In the genomic region with DNA sequence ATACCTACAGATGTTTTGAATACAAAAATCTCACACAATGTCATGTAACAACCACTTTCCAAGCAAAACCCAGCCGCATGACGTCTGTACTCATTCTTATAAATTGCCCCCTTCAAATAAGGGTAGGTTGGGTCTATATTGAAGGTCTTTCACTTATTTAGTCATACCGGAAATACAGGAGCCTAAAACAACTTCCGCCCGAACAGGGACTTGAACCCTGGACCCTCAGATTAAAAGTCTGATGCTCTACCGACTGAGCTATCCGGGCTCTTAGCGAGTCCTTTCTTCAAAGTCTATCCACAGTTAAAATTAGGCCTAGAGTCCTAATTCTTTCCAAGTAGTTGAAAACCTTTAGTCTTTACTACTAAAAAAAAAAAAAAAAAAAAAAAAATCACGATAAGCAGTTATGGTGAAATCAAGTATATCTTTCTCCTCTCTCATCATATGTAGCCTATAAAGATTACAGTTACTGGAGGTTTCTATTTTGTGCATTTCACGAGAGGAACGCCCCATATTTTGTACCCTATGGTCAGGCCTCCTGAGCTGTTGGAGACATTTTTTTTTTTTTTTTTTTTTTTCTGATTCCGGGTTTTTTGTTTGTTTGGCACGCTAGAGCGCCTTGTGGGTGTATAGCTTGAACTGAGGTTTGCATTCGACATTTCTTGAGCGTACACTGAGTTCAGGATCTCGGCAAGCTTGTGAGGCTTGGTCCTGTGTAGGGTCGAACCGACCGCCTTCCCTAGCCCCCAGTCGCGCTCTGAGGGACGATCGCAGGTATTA, we compare ENCODE assay signal across 8 mouse cellular contexts. TPM values are rescaled to one million over a fixed set of nuclear protein-coding genes. Genes with fewer than 3 reads are reported as not detected.
DNase-seq lines count a peak whose midpoint lies in the region; ATAC-seq and TF ChIP-seq lines count a peak whose summit lies in the region.

No protein-coding gene starts in this region.

- TF ChIP-seq CTCF in kidney, adult 2 months (conservative IDR thresholded peaks at IDR 0.05; ENCODE audit: insufficient read depth, insufficient read length, low read depth, low read length): no peak

- WGBS in kidney, adult 2 months: 17% methylated on average over 24 of the region's 24 CpGs
- under 1% methylated on average over 24 of the region's 24 CpGs for WGBS in limb, embryonic 14.5 days
- 1% methylated on average over 24 of the region's 24 CpGs for WGBS in midbrain, embryonic 16.5 days

- H3K27me3 ChIP-seq in kidney, adult 2 months (replicated peaks; ENCODE audit: control insufficient read depth, insufficient read depth, low read length): no peaks in the 10 kb centered on the region
- no peaks in the 10 kb centered on the region for H3K27me3 ChIP-seq in limb, embryonic 14.5 days (ENCODE audit: control insufficient read depth, insufficient read depth, low read length)
- no peaks in the 10 kb centered on the region for H3K27me3 ChIP-seq in midbrain, embryonic 16.5 days (ENCODE audit: control insufficient read depth, insufficient read depth, low read depth, low read length)

- H3K36me3 ChIP-seq in kidney, adult 2 months (ENCODE audit: control insufficient read depth, insufficient read depth, low read length): no peaks in the 10 kb centered on the region
- no peaks in the 10 kb centered on the region for H3K36me3 ChIP-seq in limb, embryonic 14.5 days (ENCODE audit: control insufficient read depth, insufficient read depth, low read length)
- no peaks in the 10 kb centered on the region for H3K36me3 ChIP-seq in midbrain, embryonic 16.5 days (ENCODE audit: control insufficient read depth, insufficient read depth, low read length)

- peak; percentile 16 for ATAC-seq in limb, embryonic 14.5 days (ENCODE audit: low FRiP score, low read depth)
- peak; percentile 8 for ATAC-seq in midbrain, embryonic 16.5 days

- no peak for TF ChIP-seq POLR2A in kidney, adult 2 months (IDR thresholded peaks at IDR 0.05; ENCODE audit: low read depth, low read length)
- TF ChIP-seq POLR2A in limb, embryonic 14.5 days (IDR thresholded peaks at IDR 0.05; ENCODE audit: borderline replicate concordance, extremely low read depth, insufficient read depth, insufficient read length): peak; percentile 33; the same call in 1 of the 2 replicates

- peak overlapping the region; percentile 82 for H3K9ac ChIP-seq in limb, embryonic 14.5 days (ENCODE audit: low read depth, low read length, severe bottlenecking)
- peak overlapping the region; percentile 83 for H3K9ac ChIP-seq in midbrain, embryonic 16.5 days (ENCODE audit: low read depth, low read length)

- peaks cover 1% of the 10 kb centered on the region; the same call in 1 of the 2 replicates for H3K4me1 ChIP-seq in kidney, adult 2 months (ENCODE audit: control insufficient read depth, insufficient read depth, low read length)
- peaks cover 8% of the 10 kb centered on the region for H3K4me1 ChIP-seq in limb, embryonic 14.5 days (ENCODE audit: control insufficient read depth, insufficient read depth, low read length)
- H3K4me1 ChIP-seq in midbrain, embryonic 16.5 days (ENCODE audit: control insufficient read depth, insufficient read depth, low read length): peaks cover 7% of the 10 kb centered on the region

- peak overlapping the region; percentile 78 for H3K4me3 ChIP-seq in kidney, adult 2 months (ENCODE audit: insufficient read depth, low read depth, low read length)
- H3K4me3 ChIP-seq in limb, embryonic 14.5 days (replicated peaks; ENCODE audit: low read length): peak overlapping the region; percentile 62
- H3K4me3 ChIP-seq in midbrain, embryonic 16.5 days (ENCODE audit: low read depth, low read length): peak overlapping the region; percentile 58

- H3K9me3 ChIP-seq in limb, embryonic 14.5 days (ENCODE audit: control insufficient read depth, low read length): no peaks in the 10 kb centered on the region
- no peaks in the 10 kb centered on the region for H3K9me3 ChIP-seq in midbrain, embryonic 16.5 days (replicated peaks; ENCODE audit: control insufficient read depth, low read length, poor library complexity, severe bottlenecking)

- H3K4me2 ChIP-seq in limb, embryonic 14.5 days (replicated peaks; ENCODE audit: low read depth, low read length, severe bottlenecking): peak overlapping the region; percentile 66
- H3K4me2 ChIP-seq in midbrain, embryonic 16.5 days (ENCODE audit: low read length): peak overlapping the region; percentile 77

- peak overlapping the region; percentile 75; the same call in 1 of the 2 replicates for H3K27ac ChIP-seq in kidney, adult 2 months (ENCODE audit: insufficient read depth, low read depth, low read length)
- peak overlapping the region; percentile 86 for H3K27ac ChIP-seq in limb, embryonic 14.5 days (replicated peaks; ENCODE audit: low read depth, low read length)
- H3K27ac ChIP-seq in midbrain, embryonic 16.5 days (ENCODE audit: low read length): peak overlapping the region; percentile 94

- peak; percentile 98 for DNase-seq in 3T3-L1 (ENCODE audit: low read depth, low spot score)
- DNase-seq in ZHBTc4 (ENCODE audit: low read depth, low spot score): peak; percentile 91
- DNase-seq in embryo, embryonic 11.5 days (ENCODE audit: low read depth, low spot score): peak; percentile 77
- peak; percentile 91 for DNase-seq in heart, adult 8-10 months (ENCODE audit: low spot score)
- DNase-seq in kidney, adult 2 months: peak; percentile 85
- peak; percentile 93 for DNase-seq in limb, embryonic 14.5 days (ENCODE audit: low spot score)
- DNase-seq in spleen, postnatal 4 days (ENCODE audit: low spot score in 2 of 2): peak; percentile 71 to 81

RNA-seq across cellular contexts. Expression of gene Olfr1423, which starts 31.4 kb away (rescaled TPM):
- not detected for total RNA-seq in heart, adult 8-10 months (2022)
- not detected in 2 replicates for polyA plus RNA-seq in kidney, adult 2 months (2012; rRNA removed)
- not detected in 2 replicates for polyA plus RNA-seq in limb, embryonic 14.5 days (2012; rRNA removed)
- polyA plus RNA-seq in limb, embryonic 14.5 days (2014; fragmentation: Nextera tagmentation; extraction: Ambion mirVana): not detected in 2 replicates
- polyA plus RNA-seq in midbrain, embryonic 16.5 days (2015; fragmentation: Nextera tagmentation; extraction: Ambion mirVana): not detected in 2 replicates

RNA-seq across cellular contexts. Expression of gene Osbp, which starts 44.0 kb away (rescaled TPM):
- 100 to 1,000 TPM in 1 of 4 experiments, 10 to 100 TPM in 3; 90.7 to 106 (median 95.9) TPM for total RNA-seq in heart, adult 8-10 months (2022)
- 21.7 and 24.8 TPM in 2 replicates for polyA plus RNA-seq in kidney, adult 2 months (2012; rRNA removed)
- polyA plus RNA-seq in limb, embryonic 14.5 days (2012; rRNA removed): 33.4 and 37.5 TPM in 2 replicates
- polyA plus RNA-seq in limb, embryonic 14.5 days (2014; fragmentation: Nextera tagmentation; extraction: Ambion mirVana): 10.9 and 11.7 TPM in 2 replicates
- polyA plus RNA-seq in midbrain, embryonic 16.5 days (2015; fragmentation: Nextera tagmentation; extraction: Ambion mirVana): 3.3 and 3.6 TPM in 2 replicates

RNA-seq across cellular contexts. Expression of gene Olfr1424, which starts 52.8 kb away (rescaled TPM):
- total RNA-seq in heart, adult 8-10 months (2022): not detected
- polyA plus RNA-seq in kidney, adult 2 months (2012; rRNA removed): not detected in 2 replicates
- not detected in 2 replicates for polyA plus RNA-seq in limb, embryonic 14.5 days (2012; rRNA removed)
- not detected in 2 replicates for polyA plus RNA-seq in limb, embryonic 14.5 days (2014; fragmentation: Nextera tagmentation; extraction: Ambion mirVana)
- not detected in 2 replicates for polyA plus RNA-seq in midbrain, embryonic 16.5 days (2015; fragmentation: Nextera tagmentation; extraction: Ambion mirVana)

Comparison
In these comparisons a context has a peak if more than half of its experiments do, and no peak if none do; other contexts are left out.
1. Peak in every context shown above with its lines: DNase-seq, ATAC-seq, H3K4me3 ChIP-seq and H3K27ac ChIP-seq.